Mouse (Mus musculus) testis, postnatal 14 days (tissue): ENCODE data around the gene Dner.

Source experiments
- DNase-seq: peaks from one replicate; pipeline ENCODE4 v3.0.0; 2021; ENCODE audit warnings: low spot score

Dner gene

DNA sequence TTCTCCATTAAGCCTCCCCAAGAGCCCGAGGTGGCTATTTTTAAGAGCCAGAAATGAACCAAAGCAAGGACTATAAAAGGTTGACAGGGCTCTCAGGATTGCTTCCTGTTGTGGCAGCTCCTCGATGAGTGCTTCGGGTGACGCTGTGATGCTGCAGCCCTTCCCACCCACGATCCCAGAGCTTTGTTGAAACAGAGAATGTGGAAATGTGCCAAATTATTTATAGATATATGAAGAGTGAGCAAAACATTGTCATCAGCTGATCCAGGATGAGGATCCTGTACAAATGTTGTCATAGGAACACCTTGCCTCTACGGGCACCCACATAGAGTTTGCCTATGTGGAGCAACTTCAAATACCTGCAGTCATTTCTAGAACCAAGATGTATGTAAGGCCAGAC is 67.8 kb downstream of the Dner start:
- no peak for DNase-seq

DNA sequence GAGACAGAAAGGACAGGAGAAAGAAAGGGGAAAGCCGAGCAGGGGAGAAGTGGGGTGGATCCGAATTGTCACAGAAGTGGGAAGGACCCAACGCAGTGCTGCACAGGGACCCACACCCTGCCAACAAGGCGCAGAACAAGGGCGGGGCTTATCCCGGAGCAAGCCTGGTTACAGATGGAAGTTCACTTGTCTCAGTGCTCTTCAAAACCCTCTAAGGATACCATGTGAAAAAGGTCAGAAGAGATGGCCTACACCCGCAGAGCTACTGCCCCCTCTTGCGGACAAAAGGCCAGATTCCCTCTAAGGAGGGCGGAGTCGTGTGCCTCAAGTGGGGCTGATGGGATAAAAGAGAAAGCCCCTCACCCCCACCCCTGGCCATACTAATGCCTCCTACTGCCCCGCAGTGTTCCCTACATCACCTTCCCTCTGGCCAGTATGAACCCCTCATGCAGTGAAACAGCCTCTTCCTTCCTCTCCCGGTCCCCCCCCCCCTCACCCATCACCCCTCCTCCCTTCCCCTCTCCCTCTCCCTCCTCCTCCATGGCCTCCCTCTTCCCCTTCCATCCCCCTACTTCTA is 73.0 kb downstream of the Dner start:
- DNase-seq = no peak

DNA sequence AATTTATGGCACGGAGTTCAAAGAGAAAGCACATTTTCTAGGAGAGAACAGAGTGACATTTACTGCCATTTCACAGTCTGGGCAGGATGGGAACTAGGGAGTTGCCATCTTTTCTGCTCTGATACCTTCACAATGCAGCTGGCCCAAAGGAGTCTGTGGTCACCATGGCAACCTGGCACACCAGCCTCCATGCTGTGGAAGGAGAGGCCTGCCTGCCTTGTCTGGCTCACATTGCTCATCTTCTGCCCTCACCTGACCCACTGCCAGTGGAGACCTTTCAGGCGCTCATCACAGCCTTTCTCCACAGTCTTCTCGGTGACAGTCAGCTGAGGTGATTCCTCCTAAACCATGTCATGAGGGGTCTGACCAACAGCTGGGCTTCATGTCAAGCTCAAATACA is 74.7 kb downstream of the Dner start:
- DNase-seq = no peak

DNA sequence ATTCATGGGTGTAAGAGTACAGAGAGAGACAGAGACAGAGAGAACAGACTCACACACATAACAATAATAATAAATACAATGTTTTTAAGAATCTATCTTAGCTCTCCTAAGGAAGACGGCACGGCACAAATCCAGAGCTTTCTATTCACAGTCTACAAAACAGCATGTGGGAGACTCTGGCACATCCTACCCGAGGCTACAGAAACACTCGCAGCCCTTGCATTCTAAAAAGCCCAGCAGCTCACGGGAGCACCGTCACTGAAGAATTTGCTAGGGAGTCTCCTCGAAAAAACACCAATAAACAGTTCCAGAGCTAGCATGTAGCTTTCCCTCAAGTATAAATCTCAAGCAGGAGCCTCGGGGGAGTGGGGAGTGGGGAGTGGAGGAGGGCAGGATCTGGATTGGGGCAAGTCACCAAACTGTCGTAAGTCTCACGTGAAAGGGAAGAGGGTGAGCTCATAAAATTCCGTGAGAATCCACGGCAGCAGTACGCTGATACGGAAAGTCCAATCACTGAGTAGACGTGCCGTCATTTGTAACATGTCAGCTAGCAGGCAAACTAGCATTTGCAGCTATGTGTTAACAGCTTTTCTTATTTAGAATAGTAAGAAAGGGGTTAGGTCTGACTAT is 76.8 kb downstream of the Dner start:
- no peak for DNase-seq

DNA sequence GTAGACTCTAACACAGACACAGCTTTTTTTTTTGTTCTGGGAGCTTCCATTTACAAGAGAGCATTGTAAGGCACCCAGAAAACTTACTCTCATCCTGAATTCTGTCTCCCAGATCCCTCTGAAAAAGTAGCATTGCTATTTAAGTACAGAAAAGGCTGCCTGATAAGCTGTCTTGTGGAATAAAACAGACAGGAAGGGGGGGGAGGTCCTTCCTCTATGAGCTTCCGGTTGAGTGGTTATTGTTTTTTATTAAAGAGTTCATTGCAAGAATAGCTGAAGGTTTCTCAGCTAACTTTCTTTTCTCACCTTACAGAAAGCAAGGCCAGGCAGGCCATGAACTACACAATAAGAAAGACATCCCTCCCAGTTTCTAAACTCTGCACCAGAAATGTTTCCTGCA is 77.9 kb downstream of the Dner start:
- DNase-seq = no peak

DNA sequence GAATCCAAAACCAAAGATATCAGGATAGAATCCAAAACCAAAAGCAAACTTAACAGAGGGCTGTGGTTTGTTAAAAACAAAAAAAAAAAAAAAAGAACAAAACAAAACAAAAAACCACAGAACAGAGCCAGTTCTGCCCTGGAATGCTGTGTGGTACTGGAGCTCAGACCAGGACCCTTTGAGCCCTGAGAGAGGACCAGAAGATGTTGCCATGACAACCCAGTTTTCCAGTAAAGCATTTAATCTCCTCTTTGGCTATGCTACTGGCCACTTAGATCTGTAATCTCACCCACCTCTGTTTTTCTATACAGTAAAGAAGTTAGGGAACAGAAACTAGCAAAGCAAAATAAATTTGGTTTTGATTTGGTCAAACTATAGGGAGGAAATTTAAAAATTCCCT is 79.9 kb downstream of the Dner start:
- DNase-seq = no peak

DNA sequence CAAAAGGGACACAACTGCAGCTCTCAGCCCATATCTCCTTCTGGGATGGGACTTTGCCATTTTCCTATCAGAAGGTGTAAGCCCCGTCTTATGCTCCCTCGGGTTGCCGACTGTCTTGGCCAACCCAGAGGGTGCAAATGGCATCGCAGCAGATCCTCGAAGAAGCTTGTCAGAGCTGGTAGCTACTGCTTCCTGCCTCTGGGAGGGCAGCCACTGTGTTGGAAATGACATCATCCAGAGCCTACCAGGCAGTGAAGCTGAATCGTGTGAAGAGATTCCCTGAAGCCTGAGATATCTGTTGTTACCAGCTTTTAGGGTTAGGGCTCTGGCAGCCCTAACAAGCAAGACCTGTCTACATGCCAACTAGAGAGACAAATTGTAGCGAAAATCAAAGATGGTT is 81.4 kb downstream of the Dner start:
- no peak for DNase-seq

DNA sequence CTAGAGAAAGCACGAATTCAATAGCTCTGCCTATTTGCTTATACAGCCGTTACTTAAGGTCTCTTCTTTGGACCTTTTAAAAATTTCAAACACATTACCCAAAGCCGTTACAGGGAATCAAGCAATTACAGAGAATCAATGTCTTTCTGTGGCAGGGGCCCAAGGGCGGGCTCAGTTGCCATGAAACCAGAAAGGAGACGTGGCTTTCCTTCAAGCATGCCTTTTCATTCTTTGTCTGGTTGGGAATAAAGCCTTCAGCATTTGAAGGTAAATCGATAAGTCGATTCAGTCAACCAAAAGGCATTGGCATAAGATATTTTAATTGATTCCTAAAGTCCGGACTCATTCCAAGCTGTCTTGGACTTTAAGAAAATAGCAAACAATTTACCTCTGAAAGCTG is 82.9 kb downstream of the Dner start:
- no peak for DNase-seq

DNA sequence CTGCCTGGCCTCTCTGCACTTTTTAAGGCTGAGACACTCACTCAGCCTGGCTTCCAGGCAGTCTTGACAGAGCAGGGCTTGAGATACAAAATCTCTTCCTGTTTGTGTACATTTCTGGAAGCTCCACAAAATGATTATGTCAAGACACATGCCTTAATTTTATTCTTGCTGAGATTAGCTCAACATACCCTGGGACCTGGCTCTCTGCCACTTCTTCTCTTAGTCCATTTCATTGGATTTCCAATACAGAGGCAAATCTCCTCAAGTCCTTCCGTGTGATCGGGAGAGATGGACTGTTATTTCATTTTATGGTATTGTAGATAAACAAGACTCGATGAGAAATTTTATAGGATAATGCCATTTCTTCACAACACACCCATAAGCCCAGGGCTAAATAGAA is 84.7 kb downstream of the Dner start:
- DNase-seq = no peak

DNA sequence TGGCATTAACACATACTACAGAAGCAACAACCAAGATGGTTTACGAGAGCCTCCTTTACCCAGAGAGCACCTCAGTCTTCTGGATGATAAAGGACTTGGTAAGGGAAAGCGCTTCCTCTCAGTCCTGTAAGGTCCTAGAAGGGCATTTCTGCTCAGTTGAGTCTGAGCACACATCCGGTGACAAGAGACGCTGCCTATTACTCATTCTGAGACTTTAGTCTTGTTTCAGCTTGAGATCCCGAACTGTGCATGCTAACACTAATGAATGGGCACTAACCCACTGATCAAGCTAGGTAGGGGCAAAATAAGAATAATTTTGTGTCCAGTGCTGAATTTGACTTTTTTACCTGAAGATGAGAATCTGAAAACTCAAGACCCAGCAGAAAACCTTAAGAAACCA is 97.0 kb downstream of the Dner start:
- DNase-seq = no peak

DNA sequence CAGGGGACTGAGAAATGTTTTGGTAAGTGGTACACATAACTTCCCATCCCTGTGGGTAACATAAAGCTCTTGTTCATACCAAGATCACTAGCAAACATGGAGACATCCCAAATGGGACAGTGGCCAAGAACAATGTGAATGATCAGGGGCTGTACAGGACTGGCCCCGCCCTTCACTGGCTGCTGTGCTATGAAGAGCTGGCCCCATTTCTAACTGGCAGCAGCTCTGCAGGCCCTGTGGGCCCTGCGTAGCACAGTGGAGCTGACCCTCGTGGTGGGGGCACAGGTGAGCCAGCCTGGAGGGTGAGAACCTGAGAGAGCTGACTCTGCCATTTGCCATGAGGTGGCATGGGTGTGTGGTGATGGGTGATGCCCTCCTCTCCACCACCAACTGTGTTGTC is 100.0 kb downstream of the Dner start:
- DNase-seq = no peak

DNA sequence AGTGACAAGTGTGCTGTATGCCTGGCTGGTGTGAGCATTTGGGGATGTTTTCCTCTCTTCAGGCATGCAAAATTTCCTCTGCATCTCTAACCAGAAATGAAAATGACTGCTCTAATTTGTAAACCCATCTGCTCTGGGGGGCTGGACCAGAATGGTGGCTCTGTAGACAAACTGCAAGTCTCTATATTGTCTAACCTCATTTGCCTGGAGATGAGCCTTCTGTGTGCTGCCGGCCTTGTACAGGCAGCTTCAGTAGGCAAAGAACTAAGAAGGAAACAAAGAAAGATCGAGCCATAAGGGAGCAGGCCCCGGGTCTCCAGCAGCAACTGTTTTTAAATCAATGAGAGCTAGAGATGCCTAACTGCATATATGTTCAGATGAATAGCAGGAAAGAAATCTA is 103.6 kb downstream of the Dner start:
- no peak for DNase-seq

DNA sequence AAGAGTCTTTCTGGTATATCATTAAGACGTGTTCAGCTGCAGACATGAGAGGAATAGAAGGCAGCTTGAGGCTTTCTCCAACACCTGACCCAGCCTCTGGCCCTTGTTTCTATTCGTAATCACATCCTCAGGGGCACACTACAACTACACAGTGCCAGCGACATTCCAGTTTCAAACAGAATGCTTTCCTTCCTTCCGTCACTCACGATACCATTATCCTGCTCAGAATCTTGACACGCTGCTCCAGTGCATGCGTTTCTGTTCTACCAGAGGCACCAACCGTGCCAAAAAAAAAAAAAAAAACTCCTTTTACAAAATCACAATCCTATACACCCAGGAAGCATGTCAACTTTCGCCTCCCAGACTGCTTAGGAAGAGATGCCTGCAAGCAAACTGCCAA is 105.5 kb downstream of the Dner start:
- DNase-seq = no peak

DNA sequence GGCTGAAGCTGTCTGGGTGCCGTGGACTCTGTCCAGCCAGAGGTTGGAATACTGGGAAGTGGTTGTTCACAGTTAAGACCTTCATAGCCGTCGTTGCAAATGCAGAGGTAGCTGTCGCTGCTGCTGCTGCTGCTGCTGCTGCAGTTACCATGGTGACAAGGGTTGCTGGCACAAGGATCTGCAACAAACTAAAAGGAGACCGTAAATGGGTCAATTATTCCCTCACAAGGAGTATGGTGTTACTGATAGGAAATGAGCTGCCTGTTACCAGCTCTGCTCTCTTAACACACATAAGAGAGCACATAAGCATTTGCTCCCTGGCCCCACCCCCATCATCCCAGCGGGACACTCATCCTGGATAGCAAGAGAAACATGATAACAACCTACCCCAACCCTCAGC is 110.6 kb downstream of the Dner start:
- no peak for DNase-seq

DNA sequence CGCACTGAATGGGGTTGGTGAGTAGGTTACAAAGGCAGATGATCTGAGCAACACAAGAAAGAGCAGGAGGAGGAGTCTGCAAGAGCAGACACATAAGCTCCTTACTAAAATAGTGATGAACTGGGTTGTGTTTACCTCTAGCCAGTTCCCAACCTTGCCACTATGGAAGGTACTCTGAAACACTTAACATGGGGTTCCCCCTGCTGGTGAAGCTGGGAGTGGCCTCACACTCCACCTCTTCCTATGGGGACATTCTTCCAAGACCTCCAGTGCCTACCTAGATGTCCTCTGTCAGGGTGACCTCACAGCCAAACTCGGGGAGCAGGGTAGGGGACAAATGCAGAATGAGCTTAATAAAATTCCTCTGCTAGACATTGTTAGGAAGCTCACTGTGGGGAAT is 114.2 kb downstream of the Dner start:
- peak; percentile 11 for DNase-seq

DNA sequence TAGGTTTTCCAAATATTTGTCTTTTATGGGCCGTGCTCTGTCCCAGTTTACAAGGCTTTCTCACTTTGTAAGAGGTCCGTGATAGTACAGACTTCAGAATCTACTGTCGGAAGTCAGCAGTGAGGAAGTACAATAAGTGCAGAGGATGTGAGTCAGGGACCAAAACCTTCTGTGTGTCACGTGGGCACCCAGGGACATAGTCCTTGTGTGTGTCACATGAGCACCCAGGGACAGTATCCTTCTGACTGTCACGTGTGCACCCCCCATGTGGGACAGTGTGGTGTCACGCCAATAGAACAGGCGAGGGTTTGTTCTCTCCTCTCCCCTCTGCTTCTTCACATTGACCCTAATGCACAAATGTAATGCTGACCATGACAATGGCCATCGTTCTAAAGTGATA is 134.2 kb downstream of the Dner start:
- no peak for DNase-seq

DNA sequence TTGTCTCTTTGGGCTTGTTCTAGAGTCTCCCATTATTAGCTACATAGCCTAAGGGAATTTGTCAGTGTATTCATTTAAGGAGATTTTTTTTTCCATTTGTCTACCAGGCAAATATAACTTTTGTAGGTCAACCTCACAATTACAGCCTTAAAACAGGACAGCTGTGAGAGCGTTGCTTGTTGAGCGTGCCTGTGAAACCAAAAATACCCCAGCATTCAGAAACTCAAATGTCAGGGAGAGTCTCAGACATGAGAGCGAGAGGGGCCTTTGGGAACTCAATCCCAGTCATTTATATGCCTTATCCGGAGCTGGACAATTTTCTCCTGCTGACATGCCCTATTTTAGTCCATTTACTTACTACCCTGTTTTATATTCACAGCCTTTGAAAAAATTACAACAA is 134.6 kb downstream of the Dner start:
- no peak for DNase-seq

DNA sequence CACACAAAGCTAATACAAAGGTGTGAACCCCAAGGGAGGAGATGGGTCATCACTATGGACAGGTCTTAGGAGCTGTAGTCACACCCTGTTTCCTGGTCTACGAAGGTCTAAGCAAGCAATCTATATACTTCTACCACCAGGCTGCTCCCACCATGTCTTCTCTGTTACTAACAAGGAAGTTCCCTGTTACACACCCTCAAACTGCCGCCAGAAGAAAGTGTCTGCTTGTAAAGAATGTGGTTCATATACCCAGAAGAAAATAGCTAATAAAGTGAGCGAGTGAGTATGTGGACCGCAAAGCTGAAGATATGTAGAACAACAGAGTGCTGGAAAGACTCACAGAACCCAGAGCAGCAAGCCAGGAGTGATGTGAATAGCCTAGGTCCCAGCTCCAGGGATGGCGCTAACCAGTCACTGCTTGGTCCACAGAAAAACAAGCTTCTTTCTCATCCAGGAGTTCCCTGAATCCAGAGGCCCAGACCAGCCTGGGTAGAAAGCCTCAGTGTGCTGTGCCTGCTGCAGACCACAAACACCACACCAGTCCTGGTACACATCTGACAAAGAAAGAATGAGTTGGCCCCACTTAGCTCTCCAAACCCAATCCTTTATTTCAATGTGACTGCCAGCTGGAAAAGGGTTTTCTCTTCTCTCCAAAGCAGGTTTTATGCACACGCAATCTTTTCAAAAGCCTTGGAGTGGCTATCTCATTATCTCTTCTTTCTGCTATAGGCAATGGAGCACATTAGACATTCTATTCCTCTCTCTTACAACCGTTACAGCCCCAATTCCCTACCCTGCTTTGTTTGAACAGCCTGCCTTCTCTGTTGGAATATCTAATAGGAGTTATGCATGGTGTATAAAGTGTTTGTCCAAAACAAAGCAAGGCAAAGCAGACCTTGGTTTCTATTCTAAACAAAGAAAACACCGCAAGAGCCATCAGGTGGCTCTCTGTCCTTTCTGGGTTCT is 139.2 kb downstream of the Dner start:
- no peak for DNase-seq

DNA sequence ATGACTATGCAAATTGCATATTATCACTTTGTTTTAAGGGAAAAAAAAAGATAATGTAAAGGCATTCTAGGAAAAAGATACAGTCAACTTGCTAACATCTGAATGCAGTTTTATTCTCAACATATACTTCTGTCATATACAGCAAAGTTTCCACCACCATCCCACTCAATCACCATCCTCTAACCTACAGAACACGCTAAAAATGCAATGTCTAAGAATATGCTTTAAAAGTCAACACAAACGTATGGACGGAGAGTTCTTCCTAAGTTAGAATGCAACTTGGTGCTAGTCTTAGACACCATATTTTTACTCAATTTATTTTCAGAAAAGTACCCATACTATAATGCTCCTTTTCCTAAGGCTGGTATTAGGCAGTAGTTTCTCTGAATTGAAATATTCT is 144.0 kb downstream of the Dner start:
- no peak for DNase-seq

DNA sequence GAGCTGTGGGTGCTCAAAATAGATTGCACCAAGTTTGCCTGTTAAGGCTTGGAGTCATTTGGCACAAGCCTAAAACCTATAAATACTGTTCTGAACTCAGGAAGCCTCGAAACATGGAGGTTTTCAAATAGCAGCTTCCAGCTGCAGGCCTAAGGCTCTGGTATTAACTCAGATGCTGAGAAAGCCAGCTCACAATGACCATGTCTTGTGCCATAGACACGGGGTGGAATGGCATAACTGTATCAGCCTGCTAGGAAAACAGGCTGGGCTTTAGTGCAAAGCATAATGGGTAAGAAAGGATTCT is 146.0 kb downstream of the Dner start:
- DNase-seq = no peak

DNA sequence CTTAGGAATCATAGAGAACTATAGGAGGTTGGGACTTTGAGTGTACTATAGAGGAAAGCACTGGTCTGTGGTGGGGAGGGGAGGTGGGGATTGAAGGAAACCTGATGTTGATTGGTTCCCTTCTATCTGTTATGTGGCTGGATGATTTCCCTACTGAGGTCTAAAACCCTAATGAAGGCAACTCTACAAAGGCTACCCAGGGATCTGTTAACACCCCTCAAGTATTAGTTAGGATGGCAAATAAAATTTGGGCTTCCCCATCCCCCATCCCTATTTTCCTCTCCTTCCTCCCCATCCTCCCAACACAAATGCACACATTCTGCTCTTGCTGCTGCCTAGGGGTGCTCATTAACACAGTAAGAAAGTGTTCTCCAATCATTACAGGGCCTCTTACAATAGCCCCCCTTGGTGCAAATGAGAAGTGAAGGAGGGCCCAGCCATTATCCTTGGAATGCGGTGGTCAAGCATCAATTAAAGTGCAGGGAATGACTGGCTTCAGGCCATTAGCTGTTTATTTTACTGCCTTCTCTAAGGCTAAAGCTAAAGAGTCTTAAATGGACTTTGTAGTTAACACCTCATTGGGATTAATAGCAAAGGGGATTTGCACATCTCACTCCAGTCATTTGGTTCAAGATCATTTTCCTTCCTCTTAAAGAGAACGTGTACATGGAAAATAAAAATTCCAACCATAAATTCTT is 146.5 kb downstream of the Dner start:
- DNase-seq = no peak

DNA sequence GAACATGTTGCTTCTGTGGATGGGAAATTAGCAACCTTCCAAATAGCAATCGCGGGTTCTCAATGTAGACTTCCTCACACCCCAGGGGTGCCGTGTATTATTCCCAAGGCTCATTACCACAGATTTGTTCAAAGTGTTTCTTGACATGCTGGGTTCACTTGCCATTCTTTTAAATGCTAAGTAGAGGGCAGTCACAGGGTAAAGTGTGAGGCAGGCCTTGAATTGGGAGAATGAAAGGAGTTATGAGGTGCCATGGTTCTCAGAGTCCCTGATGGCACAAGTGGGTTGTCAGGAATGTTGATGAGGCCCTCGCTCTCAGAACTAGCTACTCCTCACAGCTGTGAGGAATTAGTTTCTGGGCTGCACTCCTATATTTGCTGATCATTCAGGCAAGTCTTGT is 160.0 kb downstream of the Dner start:
- DNase-seq = no peak

DNA sequence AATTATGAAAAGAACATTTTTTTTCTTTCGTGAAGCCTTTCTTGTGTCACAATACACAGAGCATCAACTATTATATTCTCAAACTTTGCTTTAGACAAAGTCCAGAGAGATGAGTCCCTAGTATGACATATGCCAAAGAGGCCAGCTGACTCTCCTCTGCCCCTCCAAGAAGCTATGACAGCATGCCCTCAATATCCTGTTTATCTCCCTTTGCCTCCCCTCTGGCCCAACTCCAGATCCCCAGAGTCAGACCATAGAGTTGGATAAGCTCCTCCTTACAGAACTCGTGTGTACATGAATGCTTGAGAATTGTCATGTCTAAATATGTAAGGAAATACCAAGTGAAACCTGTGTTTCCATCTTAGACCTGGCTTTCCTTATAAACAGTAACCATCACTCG is 170.5 kb downstream of the Dner start:
- DNase-seq = no peak
